Mouse (Mus musculus) intestine, embryonic 14.5 days (tissue): ENCODE measurements around the gene N6amt1. TPM values are rescaled to one million over a fixed set of nuclear protein-coding genes. Genes with fewer than 3 reads are reported as not detected.

ENCODE experiments used
- ATAC-seq: fragments of 200-750 bp; cut with Nextera tagmentation; replicated peaks from 2 replicates; pipeline ENCODE4 v1.8.0; 2017; ENCODE audit warnings: low read depth, moderate number of reproducible peaks, moderate TSS enrichment, moderate library complexity; ENCODE audit not compliant: low FRiP score, low TSS enrichment
- DNase-seq: peaks from one replicate; pipeline ENCODE4 v3.0.0-alpha.2; 2018; ENCODE audit warnings: low spot score
- H3K27ac ChIP-seq: fragments of 300-500 bp; sonication (generic); 2 replicates; pipeline ENCODE4 v1.5.1; 2014; ENCODE audit warnings: low read depth, mild to moderate bottlenecking, control low read depth
- H3K27me3 ChIP-seq: fragments of 300-500 bp; sonication (generic); replicated peaks from 2 replicates; pipeline ENCODE4 v1.6.1; 2014; ENCODE audit warnings: low read length, control low read depth; ENCODE audit not compliant: control insufficient read depth, insufficient read depth
- H3K36me3 ChIP-seq: fragments of 300-500 bp; sonication (generic); 2 replicates; pipeline ENCODE4 v1.6.1; 2014; ENCODE audit warnings: low read length, control low read depth; ENCODE audit not compliant: control insufficient read depth, insufficient read depth
- H3K4me1 ChIP-seq: fragments of 300-500 bp; sonication (generic); replicated peaks from 2 replicates; pipeline ENCODE4 v1.6.1; 2014; ENCODE audit warnings: low read length, control low read depth, mixed read lengths; ENCODE audit not compliant: control insufficient read depth, insufficient read depth
- H3K4me2 ChIP-seq: fragments of 300-500 bp; sonication (generic); 2 replicates; pipeline ENCODE4 v1.6.1; 2014; ENCODE audit warnings: low read length
- H3K4me3 ChIP-seq: fragments of 300-500 bp; sonication (generic); 2 replicates; pipeline ENCODE4 v1.5.1; 2014; ENCODE audit warnings: low read depth, low read length, control low read depth, mixed read lengths
- H3K9ac ChIP-seq: fragments of 300-500 bp; sonication (generic); 2 replicates; pipeline ENCODE4 v1.6.1; 2014; ENCODE audit warnings: mild to moderate bottlenecking, low read length
- H3K9me3 ChIP-seq: fragments of 300-500 bp; sonication (generic); 2 replicates; pipeline ENCODE4 v1.6.1; 2016; ENCODE audit warnings: low read length, control low read depth; ENCODE audit not compliant: control insufficient read depth
- WGBS: fragments of 180-500 bp; shearing (Covaris S2); extraction: QIAGEN DNeasy Blood & Tissue Kit; methylation state at CpG from one replicate; pipeline ENCODE4 v1.1.7; 2014; 5-methylcytosine and 5-hydroxymethylcytosine counted together
- polyA plus RNA-seq: library from polyadenylated mRNA; unstranded; fragments of >200 nt; fragmentation: Nextera tagmentation; extraction: Ambion mirVana; gene quantifications from 2 replicates; pipeline ENCODE4 v1.2.1, GENCODE M21; 2014

N6amt1 gene
- polyA plus RNA-seq, 1 experiment from 2014 or later = 24.7 TPM

DNA sequence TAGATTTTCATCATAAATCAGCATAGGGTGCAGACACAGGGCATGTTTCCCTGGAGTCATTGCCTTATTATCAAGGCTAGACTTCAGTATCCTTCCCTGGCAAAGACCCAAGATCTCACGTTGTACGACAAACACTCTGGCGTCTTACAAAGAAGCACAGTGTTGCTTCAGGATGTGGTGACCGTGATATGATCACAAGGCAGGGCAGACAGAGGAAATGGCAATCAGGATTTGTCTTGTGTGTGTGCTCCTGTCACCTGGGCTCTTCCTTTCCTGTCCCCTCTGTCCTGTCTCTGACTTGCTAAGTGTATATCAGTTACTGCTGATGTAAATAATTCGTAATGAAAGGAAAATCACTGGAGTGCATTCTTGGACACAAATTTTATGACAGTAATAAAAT, 29.4 kb upstream of the N6amt1 start:
- Histone ChIP-seq H3K9me3 (no peaks in the 10 kb centered on the region), H3K4me2 (no peak overlapping the region), H3K36me3 (no peaks in the 10 kb centered on the region), H3K4me1 (no peaks in the 10 kb centered on the region), H3K9ac (no peak overlapping the region), H3K27me3 (no peaks in the 10 kb centered on the region), H3K27ac (no peak overlapping the region), H3K4me3 (no peak overlapping the region)
- no peak for ATAC-seq
- no peak for DNase-seq
- WGBS = 49% methylated on average over 5 of the region's 5 CpGs

DNA sequence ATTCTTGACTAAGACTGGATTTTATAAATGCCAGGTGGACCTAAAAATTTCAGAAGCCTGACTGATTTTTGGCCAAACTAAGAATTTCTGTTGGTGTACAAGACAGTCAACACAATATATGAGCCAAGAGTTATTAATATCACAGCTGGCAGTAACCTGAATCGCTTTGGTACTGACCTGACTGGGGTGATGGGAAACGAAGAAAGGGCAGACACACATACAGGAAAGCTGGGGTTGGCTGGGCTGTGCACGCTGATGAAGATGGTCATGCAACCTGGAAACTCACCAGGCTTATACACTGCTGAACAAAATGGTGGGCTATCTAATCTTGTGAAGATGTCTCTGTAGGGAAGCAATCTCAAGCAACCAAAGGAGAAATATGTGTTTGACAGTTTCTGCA, 24.0 kb upstream of the N6amt1 start:
- no peaks in the 10 kb centered on the region for H3K9me3 ChIP-seq
- H3K4me2 ChIP-seq = no peak overlapping the region
- H3K4me1 ChIP-seq = no peaks in the 10 kb centered on the region
- no peaks in the 10 kb centered on the region for H3K27me3 ChIP-seq
- H3K9ac ChIP-seq = no peak overlapping the region
- ATAC-seq (no peak), DNase-seq (no peak)
- no peak overlapping the region for H3K27ac ChIP-seq
- H3K4me3 ChIP-seq = no peak overlapping the region
- 97% methylated on average over 3 of the region's 3 CpGs for WGBS
- no peaks in the 10 kb centered on the region for H3K36me3 ChIP-seq

DNA sequence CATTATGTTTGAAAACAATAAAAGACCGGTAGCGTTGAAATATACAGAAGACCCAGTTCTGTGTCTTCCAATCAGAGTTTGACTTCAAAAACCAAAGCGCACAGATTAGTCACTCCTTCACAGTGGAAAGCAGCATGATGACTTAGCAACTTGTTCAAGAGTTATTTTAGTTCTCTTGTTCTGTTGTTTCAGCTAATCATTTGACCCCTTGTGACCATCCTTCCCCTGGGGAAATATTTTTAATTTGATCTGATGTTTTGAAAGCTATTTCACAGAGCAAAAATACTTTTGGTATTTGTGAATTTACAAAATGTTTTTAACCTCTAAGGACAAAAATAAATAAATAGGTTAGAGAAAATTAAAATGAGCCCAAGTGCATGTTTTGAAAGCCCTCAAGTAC, 19.2 kb upstream of the N6amt1 start:
- H3K4me1 ChIP-seq = no peaks in the 10 kb centered on the region
- no peak for DNase-seq
- 97% methylated on average over 3 of the region's 3 CpGs for WGBS

DNA sequence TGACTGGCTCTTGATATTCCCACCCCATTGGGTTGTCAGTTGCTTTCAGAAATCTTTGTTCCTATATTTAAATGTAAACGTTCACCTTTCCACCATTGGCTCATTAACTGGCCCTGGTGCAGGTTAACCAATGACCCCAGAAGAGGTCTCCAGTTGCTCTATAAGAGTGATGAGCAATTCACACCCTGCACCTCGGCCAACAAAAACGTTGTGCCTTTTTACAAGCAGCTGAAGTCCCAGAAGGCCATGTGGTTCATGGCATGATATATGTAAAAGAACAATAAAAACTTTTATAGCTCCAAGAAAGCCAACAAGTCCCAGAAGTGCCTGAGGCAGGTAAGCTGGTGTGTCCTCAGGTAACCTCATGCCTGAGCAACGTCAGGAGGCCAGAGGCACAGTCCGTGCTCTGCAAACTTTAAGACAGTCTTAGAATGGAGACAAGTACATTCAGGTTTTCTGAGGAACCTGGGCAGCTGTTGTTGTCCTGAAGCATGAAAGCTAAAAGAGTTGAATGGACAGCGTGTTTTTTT, 12.9 kb upstream of the N6amt1 start:
- 71% methylated on average over 6 of the region's 6 CpGs for WGBS

More for the DNA sequence above, 19.2 kb upstream of the N6amt1 start:
- no peaks in the 10 kb centered on the region for H3K36me3 ChIP-seq
- no peak overlapping the region for H3K9ac ChIP-seq
- H3K9me3 ChIP-seq = no peaks in the 10 kb centered on the region
- no peak for ATAC-seq
- no peak overlapping the region for H3K27ac ChIP-seq
- no peaks in the 10 kb centered on the region for H3K27me3 ChIP-seq
- no peak overlapping the region for H3K4me3 ChIP-seq
- H3K4me2 ChIP-seq = no peak overlapping the region

DNA sequence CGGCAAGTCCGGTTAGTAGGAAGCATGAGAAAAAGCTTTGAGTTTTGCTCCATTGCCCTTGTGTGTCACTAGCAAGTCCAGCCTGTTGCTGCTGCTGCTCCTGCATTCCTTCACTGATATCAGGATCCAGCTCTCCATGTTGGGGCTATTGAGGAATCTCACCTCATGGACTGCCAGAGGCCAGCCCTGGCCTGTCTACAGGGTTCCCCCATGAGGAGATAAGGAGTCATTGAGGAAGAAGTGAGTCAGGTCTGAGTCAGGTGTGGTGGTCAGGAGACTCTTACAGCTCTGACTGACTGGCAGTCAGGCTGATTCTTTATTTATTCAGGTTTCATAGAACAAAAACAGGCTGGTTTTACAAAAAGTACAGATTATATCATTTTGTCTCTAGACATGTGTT, 5.9 kb upstream of the N6amt1 start:
- Histone ChIP-seq H3K9me3 (no peaks in the 10 kb centered on the region), H3K27ac (no peak overlapping the region), H3K4me1 (no peaks in the 10 kb centered on the region), H3K4me2 (no peak overlapping the region), H3K9ac (no peak overlapping the region), H3K36me3 (no peaks in the 10 kb centered on the region), H3K4me3 (no peak overlapping the region), H3K27me3 (no peaks in the 10 kb centered on the region)
- WGBS = 85% methylated on average over 2 of the region's 2 CpGs
- ATAC-seq (peak; percentile 90), DNase-seq (peak; percentile 55)

More for the DNA sequence above, 12.9 kb upstream of the N6amt1 start:
- DNase-seq = no peak
- Histone ChIP-seq H3K4me1 (no peaks in the 10 kb centered on the region), H3K9ac (no peak overlapping the region), H3K4me2 (no peak overlapping the region), H3K27me3 (no peaks in the 10 kb centered on the region), H3K36me3 (no peaks in the 10 kb centered on the region), H3K4me3 (no peak overlapping the region), H3K27ac (no peak overlapping the region), H3K9me3 (no peaks in the 10 kb centered on the region)
- ATAC-seq = no peak

DNA sequence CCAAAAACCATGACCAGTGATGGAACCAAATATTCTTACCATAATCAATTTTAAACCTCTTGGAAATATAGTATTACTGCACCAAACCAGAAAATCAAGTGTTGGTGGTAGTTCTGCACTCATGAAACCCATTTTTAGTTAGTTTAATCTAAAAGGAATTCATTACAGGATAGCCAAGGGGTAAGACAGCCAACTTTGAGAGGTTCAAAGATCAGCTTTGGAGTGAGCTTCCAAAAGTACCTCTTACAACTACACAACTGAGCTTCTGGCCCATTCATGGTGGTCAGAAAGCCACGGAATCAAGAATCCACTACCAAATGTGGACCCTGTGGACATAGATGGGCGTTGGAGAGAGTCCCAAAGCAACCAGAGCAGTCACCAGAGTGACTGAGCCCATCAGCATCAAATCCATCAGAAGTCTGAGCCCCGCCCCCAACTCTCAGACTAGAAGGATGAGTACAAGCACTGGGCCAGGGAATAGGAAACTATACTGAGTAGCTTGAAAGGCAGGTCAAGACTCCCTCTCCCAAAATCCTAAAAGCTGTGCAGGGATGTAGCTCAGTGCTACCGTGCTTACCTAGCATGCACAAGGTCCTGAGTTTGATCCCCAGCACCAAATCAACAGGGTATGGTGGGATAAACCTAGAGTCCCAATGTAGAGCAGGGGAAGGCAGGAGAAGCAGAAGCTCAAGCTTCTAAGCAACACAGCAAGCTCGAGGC, 2.4 kb upstream of the N6amt1 start:
- Histone ChIP-seq H3K9me3 (no peaks in the 10 kb centered on the region), H3K27me3 (no peaks in the 10 kb centered on the region), H3K9ac (no peak overlapping the region), H3K27ac (no peak overlapping the region), H3K4me1 (0 out of 2 replicates have a peak, but pooled peaks cover 5% of the 10 kb centered on the region), H3K4me2 (no peak overlapping the region), H3K4me3 (no peak overlapping the region), H3K36me3 (no peaks in the 10 kb centered on the region)
- ATAC-seq = no peak
- no peak for DNase-seq
- 74% methylated on average over 5 of the region's 5 CpGs for WGBS

DNA sequence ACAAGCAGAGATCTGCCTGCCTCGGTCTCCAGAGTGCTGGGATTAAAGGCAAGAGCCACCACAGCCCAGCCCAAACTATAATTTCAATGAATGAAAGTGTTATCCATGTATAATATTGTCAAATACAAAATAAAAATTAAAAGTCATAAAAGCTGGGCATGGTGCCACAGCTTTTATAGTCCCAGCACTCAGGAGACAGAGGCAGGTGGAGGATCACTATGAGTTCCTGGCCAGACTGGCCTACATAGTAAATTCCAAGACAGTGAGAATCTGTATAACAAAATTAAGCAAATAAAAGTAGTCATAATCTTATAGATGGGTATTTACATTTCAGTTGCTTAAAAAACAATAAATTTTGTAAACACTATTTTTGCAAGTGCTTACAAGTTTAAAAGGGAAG, 380 bp upstream of the N6amt1 start:
- Histone ChIP-seq H3K4me1 (0 out of 2 replicates have a peak, but pooled peaks cover 5% of the 10 kb centered on the region), H3K27me3 (no peaks in the 10 kb centered on the region), H3K9ac (peak overlapping the region; percentile 82; the same call in 1 of the 2 replicates), H3K4me2 (peak overlapping the region; percentile 64), H3K27ac (peak overlapping the region; percentile 94; the same call in 1 of the 2 replicates), H3K4me3 (peak overlapping the region; percentile 75), H3K9me3 (no peaks in the 10 kb centered on the region), H3K36me3 (peaks cover 14% of the 10 kb centered on the region; the same call in 1 of the 2 replicates)
- ATAC-seq (no peak), DNase-seq (no peak)
- WGBS = 97% methylated on average over 1 of the region's 1 CpGs

DNA sequence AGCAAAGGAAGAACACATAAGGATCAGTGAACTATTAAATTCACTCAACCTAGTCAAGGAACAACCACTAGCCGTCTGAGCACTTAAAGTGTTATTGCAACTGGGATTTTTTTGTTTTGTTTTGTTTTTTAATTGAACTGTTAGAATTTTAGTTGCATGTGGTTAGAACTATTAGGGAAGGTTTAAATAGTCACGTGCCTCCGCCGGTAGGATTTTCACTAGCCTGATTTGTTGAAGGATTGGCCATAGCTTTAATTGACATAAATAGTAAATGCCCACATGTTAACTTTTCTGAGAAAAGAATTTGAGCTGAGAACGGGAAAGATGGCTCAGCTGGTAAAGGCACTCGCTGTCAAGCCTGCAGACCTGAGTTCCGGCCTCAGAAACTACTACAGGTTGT, 763 bp downstream of the N6amt1 start:
- H3K4me3 ChIP-seq = peak overlapping the region; percentile 75
- WGBS = 81% methylated on average over 7 of the region's 7 CpGs
- ATAC-seq (no peak), DNase-seq (no peak)
- peaks cover 25% of the 10 kb centered on the region for H3K36me3 ChIP-seq
- H3K9ac ChIP-seq = no peak overlapping the region
- peak overlapping the region; percentile 64 for H3K4me2 ChIP-seq
- no peak overlapping the region for H3K27ac ChIP-seq
- H3K27me3 ChIP-seq = no peaks in the 10 kb centered on the region
- no peaks in the 10 kb centered on the region for H3K9me3 ChIP-seq
- H3K4me1 ChIP-seq = 0 out of 2 replicates have a peak, but pooled peaks cover 5% of the 10 kb centered on the region

DNA sequence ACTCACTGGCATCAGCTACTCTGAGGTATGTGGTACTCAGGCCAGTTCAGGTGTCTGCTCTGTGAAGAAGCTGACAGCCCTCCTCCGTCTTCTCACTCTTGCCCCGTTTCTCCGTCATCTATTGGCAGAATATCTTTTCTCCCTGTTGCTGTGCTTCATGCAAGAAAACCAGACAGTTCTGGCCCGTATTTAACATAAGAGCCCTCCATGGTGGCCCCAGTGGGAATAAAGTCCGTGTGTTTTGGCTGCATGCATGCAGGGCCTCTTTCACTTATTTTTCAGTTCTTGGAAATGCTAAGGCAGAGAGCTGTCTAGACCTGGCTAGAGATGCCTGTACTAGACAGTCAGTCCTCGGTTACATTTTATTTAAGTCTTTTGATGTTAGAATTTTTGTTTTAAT, 6.1 kb downstream of the N6amt1 start:
- H3K27me3 ChIP-seq = no peaks in the 10 kb centered on the region
- H3K36me3 ChIP-seq = peaks cover 58% of the 10 kb centered on the region
- H3K4me1 ChIP-seq = no peaks in the 10 kb centered on the region
- H3K4me3 ChIP-seq = no peak overlapping the region
- no peak for ATAC-seq
- H3K4me2 ChIP-seq = no peak overlapping the region
- H3K27ac ChIP-seq = no peak overlapping the region
- no peak overlapping the region for H3K9ac ChIP-seq
- WGBS = 92% methylated on average over 6 of the region's 6 CpGs
- DNase-seq = no peak
- H3K9me3 ChIP-seq = no peaks in the 10 kb centered on the region
